Mouse (Mus musculus) embryo, embryonic 10.5 days (tissue): ENCODE measurements around the gene Vmn1r229.

Experiments used
- DNase-seq: peaks from one replicate; pipeline ENCODE4 v3.0.0-alpha.2; 2015; ENCODE audit warnings: low spot score

Vmn1r229 gene

GRCm38 (mm10) chr17:20811255-20811654 lies at the start of gene Vmn1r229:
TSS of gene Vmn1r229 (plus strand) at chr17:20811555.
- DNase-seq: no peak

- no peak for DNase-seq
Observed at GRCm38 (mm10) chr17:20786057-20786456, 25.3 kb upstream of the Vmn1r229 start, which contains the start of gene Vmn1r228. TSS of gene Vmn1r228 (minus strand) at chr17:20786157.

- DNase-seq: no peak
Observed at GRCm38 (mm10) chr17:20840144-20840543, 28.8 kb downstream of the Vmn1r229 start, which contains the start of gene Vmn1r230. TSS of gene Vmn1r230 (plus strand) at chr17:20840444.
